Mouse (Mus musculus) liver, postnatal 0 days (tissue): ENCODE measurements at regions not wholly inside any gene's neighbourhood (a gene's known extent, or its start where the extent isn't known, plus 50 kb on each side); places are given as distances from the start of the nearest gene placed in this dataset.

Experiments used
- ATAC-seq: fragments of 200-750 bp; cut with Nextera tagmentation; 2 replicates; pipeline ENCODE4 v1.8.0; 2017; ENCODE audit warnings: mild to moderate bottlenecking, moderate library complexity
- DNase-seq: peaks from one replicate; pipeline ENCODE4 v3.0.0-alpha.2; 2016
- H3K27ac ChIP-seq: fragments of 300-500 bp; sonication (generic); 2 replicates; pipeline ENCODE4 v1.5.1; 2014; ENCODE audit warnings: antibody characterized with exemption, moderate library complexity, mild to moderate bottlenecking, low read depth
- H3K27me3 ChIP-seq: fragments of 300-500 bp; sonication (generic); 2 replicates; pipeline ENCODE4 v1.6.1; 2014; ENCODE audit warnings: low read length, control low read depth, mixed read lengths; ENCODE audit not compliant: insufficient read depth
- H3K36me3 ChIP-seq: fragments of 300-500 bp; sonication (generic); replicated peaks from 2 replicates; pipeline ENCODE4 v1.6.1; 2014; ENCODE audit warnings: mild to moderate bottlenecking, control low read depth, low read length, moderate library complexity, mixed read lengths; ENCODE audit not compliant: insufficient read depth
- H3K4me1 ChIP-seq: fragments of 300-500 bp; sonication (generic); 2 replicates; pipeline ENCODE4 v1.6.1; 2014; ENCODE audit warnings: antibody characterized with exemption, mild to moderate bottlenecking, control low read depth; ENCODE audit not compliant: insufficient read depth
- H3K4me2 ChIP-seq: fragments of 300-500 bp; sonication (generic); 2 replicates; pipeline ENCODE4 v1.6.1; 2014; ENCODE audit warnings: low read depth, mild to moderate bottlenecking, low read length, moderate library complexity, mixed read lengths
- H3K4me3 ChIP-seq: fragments of 300-500 bp; sonication (generic); 2 replicates; pipeline ENCODE4 v1.5.1; 2014; ENCODE audit warnings: low read depth, low read length
- H3K9ac ChIP-seq: fragments of 300-500 bp; sonication (generic); replicated peaks from 2 replicates; pipeline ENCODE4 v1.6.1; 2014; ENCODE audit warnings: mild to moderate bottlenecking, moderate library complexity
- H3K9me3 ChIP-seq: fragments of 300-500 bp; sonication (generic); 2 replicates; pipeline ENCODE4 v1.6.1; 2016; ENCODE audit warnings: mild to moderate bottlenecking, control low read depth, low read length, mixed read lengths
- CTCF ChIP-seq: sonication (generic); IDR thresholded peaks from 2 replicates; pipeline ENCODE4 v1.5.1; 2016; ENCODE audit warnings: antibody characterized with exemption, low read depth
- EP300 ChIP-seq: IDR thresholded peaks from 2 replicates; pipeline ENCODE4 v1.6.1; 2016; ENCODE audit warnings: antibody characterized with exemption, low read depth, mild to moderate bottlenecking
- WGBS: fragments of 180-500 bp; shearing (Covaris S2); extraction: QIAGEN DNeasy Blood & Tissue Kit; methylation state at CpG from one replicate; pipeline ENCODE4 v1.1.7; 2014; ENCODE audit not compliant: insufficient replicate concordance; 5-methylcytosine and 5-hydroxymethylcytosine counted together

- H3K4me2 ChIP-seq, result no peak overlapping the region
- H3K9ac ChIP-seq, result no peak overlapping the region
- no peak overlapping the region for H3K4me3 ChIP-seq
- peak; percentile 46 for ATAC-seq
- DNase-seq, result no peak
- 0 out of 2 replicates have a peak, but pooled peaks cover 5% of the 10 kb centered on the region for H3K4me1 ChIP-seq
- no peaks in the 10 kb centered on the region for H3K36me3 ChIP-seq
- H3K27me3 ChIP-seq, result no peaks in the 10 kb centered on the region
- TF ChIP-seq EP300 (no peak), CTCF (no peak)
- H3K9me3 ChIP-seq, result no peaks in the 10 kb centered on the region
- peak overlapping the region; percentile 46 for H3K27ac ChIP-seq
Observed at GRCm38 (mm10) chr7:129876852-129877223, 285.2 kb downstream of the Wdr11 start.

- no peak for DNase-seq
- Histone ChIP-seq H3K9me3 (no peaks in the 10 kb centered on the region), H3K4me1 (no peaks in the 10 kb centered on the region), H3K4me3 (no peak overlapping the region), H3K4me2 (no peak overlapping the region), H3K36me3 (no peaks in the 10 kb centered on the region), H3K27me3 (no peaks in the 10 kb centered on the region), H3K27ac (no peak overlapping the region), H3K9ac (no peak overlapping the region)
- TF ChIP-seq CTCF (no peak), EP300 (no peak)
- 61% methylated on average over 7 of the region's 7 CpGs for WGBS
- ATAC-seq, result no peak
Observed at GRCm38 (mm10) chr7:129896291-129896690, 304.6 kb downstream of the Wdr11 start.

- 75% methylated on average over 3 of the region's 3 CpGs for WGBS
- H3K4me2 ChIP-seq, result no peak overlapping the region
- no peak overlapping the region for H3K9ac ChIP-seq
- no peak overlapping the region for H3K27ac ChIP-seq
- H3K27me3 ChIP-seq, result no peaks in the 10 kb centered on the region
- DNase-seq (no peak), ATAC-seq (no peak)
- H3K9me3 ChIP-seq, result no peaks in the 10 kb centered on the region
- no peak overlapping the region for H3K4me3 ChIP-seq
- H3K36me3 ChIP-seq, result no peaks in the 10 kb centered on the region
- TF ChIP-seq EP300 (no peak), CTCF (no peak)
- no peaks in the 10 kb centered on the region for H3K4me1 ChIP-seq
Observed at GRCm38 (mm10) chr7:129897511-129897910, 305.8 kb downstream of the Wdr11 start.

- no peak for DNase-seq
- no peak overlapping the region for H3K4me2 ChIP-seq
- WGBS, result 59% methylated on average over 4 of the region's 4 CpGs
- H3K4me1 ChIP-seq, result no peaks in the 10 kb centered on the region
- H3K9ac ChIP-seq, result no peak overlapping the region
- H3K4me3 ChIP-seq, result no peak overlapping the region
- no peaks in the 10 kb centered on the region for H3K27me3 ChIP-seq
- no peak for ATAC-seq
- TF ChIP-seq EP300 (no peak), CTCF (no peak)
- H3K36me3 ChIP-seq, result no peaks in the 10 kb centered on the region
- no peaks in the 10 kb centered on the region for H3K9me3 ChIP-seq
- no peak overlapping the region for H3K27ac ChIP-seq
Observed at GRCm38 (mm10) chr7:129902256-129902655, 310.6 kb downstream of the Wdr11 start.

- no peaks in the 10 kb centered on the region for H3K4me1 ChIP-seq
- H3K9ac ChIP-seq, result no peak overlapping the region
- no peaks in the 10 kb centered on the region for H3K27me3 ChIP-seq
- ATAC-seq (no peak), DNase-seq (no peak)
- no peak overlapping the region for H3K4me2 ChIP-seq
- TF ChIP-seq EP300, result no peak
- no peak for TF ChIP-seq CTCF
- H3K4me3 ChIP-seq, result no peak overlapping the region
- H3K27ac ChIP-seq, result no peak overlapping the region
- H3K36me3 ChIP-seq, result no peaks in the 10 kb centered on the region
- WGBS, result 69% methylated on average over 5 of the region's 5 CpGs
- no peaks in the 10 kb centered on the region for H3K9me3 ChIP-seq
Observed at GRCm38 (mm10) chr7:129903126-129903525, 311.5 kb downstream of the Wdr11 start.

GRCm38 (mm10) chr7:129906131-129906530, 314.5 kb downstream of the Wdr11 start:
- no peak overlapping the region for H3K9ac ChIP-seq
- DNase-seq (no peak), ATAC-seq (no peak)
- H3K4me3 ChIP-seq, result no peak overlapping the region
- H3K27ac ChIP-seq, result no peak overlapping the region
- no peaks in the 10 kb centered on the region for H3K36me3 ChIP-seq
- no peaks in the 10 kb centered on the region for H3K27me3 ChIP-seq
- TF ChIP-seq EP300 (no peak), CTCF (no peak)
- H3K4me1 ChIP-seq, result no peaks in the 10 kb centered on the region
- 60% methylated on average over 1 of the region's 1 CpGs for WGBS
- no peaks in the 10 kb centered on the region for H3K9me3 ChIP-seq
- no peak overlapping the region for H3K4me2 ChIP-seq

GRCm38 (mm10) chr7:129908826-129909225, 317.2 kb downstream of the Wdr11 start:
- H3K36me3 ChIP-seq, result no peaks in the 10 kb centered on the region
- 75% methylated on average over 5 of the region's 5 CpGs for WGBS
- ATAC-seq, result no peak

More at GRCm38 (mm10) chr7:129908826-129909225, 317.2 kb downstream of the Wdr11 start:
- no peak overlapping the region for H3K9ac ChIP-seq
- H3K4me2 ChIP-seq, result no peak overlapping the region
- H3K27me3 ChIP-seq, result no peaks in the 10 kb centered on the region
- DNase-seq, result no peak
- H3K27ac ChIP-seq, result no peak overlapping the region
- no peaks in the 10 kb centered on the region for H3K9me3 ChIP-seq
- no peaks in the 10 kb centered on the region for H3K4me1 ChIP-seq
- H3K4me3 ChIP-seq, result no peak overlapping the region
- TF ChIP-seq EP300 (no peak), CTCF (no peak)
